Mouse (Mus musculus) liver, embryonic 14.5 days (tissue): Measurements from ENCODE around the gene Btbd9. TPM values are rescaled to one million over a fixed set of nuclear protein-coding genes. Genes with fewer than 3 reads are reported as not detected.

Experiments
- ATAC-seq: fragments of 200-750 bp; cut with Nextera tagmentation; 2 replicates; pipeline ENCODE4 v1.8.0; 2017; ENCODE audit warnings: moderate number of reproducible peaks, mild to moderate bottlenecking, moderate library complexity; ENCODE audit not compliant: insufficient read depth
- DNase-seq, 3 experiments: peaks; one replicate each; pipeline ENCODE4 v3.0.0-alpha.2; 2012 to 2013; ENCODE audit warnings: low read depth in 3 of 3, low spot score in 3 of 3
- H3K27ac ChIP-seq: fragments of 300-500 bp; sonication (generic); 2 replicates; pipeline ENCODE4 v1.5.1; 2014; ENCODE audit warnings: moderate library complexity, mild to moderate bottlenecking, control low read depth, inconsistent platforms
- H3K27me3 ChIP-seq: fragments of 300-500 bp; sonication (generic); 2 replicates; pipeline ENCODE4 v1.6.1; 2014; ENCODE audit warnings: mild to moderate bottlenecking, low read length, moderate library complexity; ENCODE audit not compliant: control insufficient read depth, insufficient read depth
- H3K36me3 ChIP-seq: fragments of 300-500 bp; sonication (generic); replicated peaks from 2 replicates; pipeline ENCODE4 v1.6.1; 2014; ENCODE audit warnings: low read depth; ENCODE audit not compliant: control insufficient read depth, insufficient read depth
- H3K4me1 ChIP-seq, 2 experiments: fragments of 200-500 bp in 1 of 2; fragments of 300-500 bp in 1 of 2; sonication (generic) in 1 of 2; replicated peaks; 2 replicates each; pipeline ENCODE4 v1.6.1; 2012 to 2014; ENCODE audit warnings: antibody characterized with exemption in 1 of 2, inconsistent platforms in 1 of 2, low read length in 1 of 2; ENCODE audit not compliant: control insufficient read depth in 2 of 2, insufficient read depth in 2 of 2
- H3K4me2 ChIP-seq: fragments of 300-500 bp; sonication (generic); 2 replicates; pipeline ENCODE4 v1.6.1; 2014; ENCODE audit warnings: low read depth, mild to moderate bottlenecking, control low read depth, moderate library complexity
- H3K4me3 ChIP-seq, 2 experiments: fragments of 200-500 bp in 1 of 2; fragments of 300-500 bp in 1 of 2; sonication (generic) in 1 of 2; 2 replicates each; pipeline ENCODE4 v1.5.1; 2012 to 2014; ENCODE audit warnings: low read depth in 2 of 2, low read length in 2 of 2, mild to moderate bottlenecking in 2 of 2, control low read depth in 1 of 2, inconsistent platforms in 1 of 2, moderate library complexity in 1 of 2; ENCODE audit not compliant: insufficient read depth in 1 of 2
- H3K9ac ChIP-seq: fragments of 300-500 bp; sonication (generic); replicated peaks from 2 replicates; pipeline ENCODE4 v1.6.1; 2014; ENCODE audit warnings: mild to moderate bottlenecking, control low read depth, moderate library complexity
- H3K9me3 ChIP-seq: fragments of 300-500 bp; sonication (generic); 2 replicates; pipeline ENCODE4 v1.6.1; 2016; ENCODE audit warnings: low read length, mixed read lengths; ENCODE audit not compliant: control insufficient read depth
- CTCF ChIP-seq: IDR thresholded peaks from 2 replicates; pipeline ENCODE4 v1.5.1; 2016; ENCODE audit warnings: antibody characterized with exemption, low read depth, control low read depth
- EP300 ChIP-seq: IDR thresholded peaks from 2 replicates; pipeline ENCODE4 v1.6.1; 2016; ENCODE audit warnings: antibody characterized with exemption, low read depth
- WGBS: fragments of 180-500 bp; shearing (Covaris S2); extraction: QIAGEN DNeasy Blood & Tissue Kit; methylation state at CpG from one replicate; pipeline ENCODE4 v1.1.7; 2014; ENCODE audit not compliant: insufficient replicate concordance; 5-methylcytosine and 5-hydroxymethylcytosine counted together
- polyA plus RNA-seq, 2 experiments: library from polyadenylated mRNA; depleted of rRNA in 1 of 2; stranded (reverse) in 1 of 2; unstranded in 1 of 2; fragments of >200 nt; fragmentation: Nextera tagmentation in 1 of 2; extraction: Ambion mirVana in 1 of 2; gene quantifications; 2 replicates each; pipeline versions ENCODE4 v1.2.1 to v1.2.3; 2012 to 2014

Btbd9 gene
- polyA plus RNA-seq, 2 experiments, result 2.7 to 9.6 TPM

GRCm38 (mm10) chr17:30331380-30331779, 244.9 kb downstream of the Btbd9 start:
- Histone ChIP-seq H3K9ac (no peak overlapping the region), H3K4me2 (no peak overlapping the region), H3K9me3 (no peaks in the 10 kb centered on the region), H3K27ac (no peak overlapping the region), H3K27me3 (no peaks in the 10 kb centered on the region), H3K36me3 (no peaks in the 10 kb centered on the region), H3K4me3 (no peak overlapping the region), H3K4me1 (peaks cover 0 to 5% of the 10 kb centered on the region in 2 experiments; a peak in 2 of 4 replicates)
- DNase-seq (no peak), ATAC-seq (no peak)
- TF ChIP-seq CTCF (no peak), EP300 (no peak)
- 67% methylated on average over 6 of the region's 6 CpGs for WGBS

DNA sequence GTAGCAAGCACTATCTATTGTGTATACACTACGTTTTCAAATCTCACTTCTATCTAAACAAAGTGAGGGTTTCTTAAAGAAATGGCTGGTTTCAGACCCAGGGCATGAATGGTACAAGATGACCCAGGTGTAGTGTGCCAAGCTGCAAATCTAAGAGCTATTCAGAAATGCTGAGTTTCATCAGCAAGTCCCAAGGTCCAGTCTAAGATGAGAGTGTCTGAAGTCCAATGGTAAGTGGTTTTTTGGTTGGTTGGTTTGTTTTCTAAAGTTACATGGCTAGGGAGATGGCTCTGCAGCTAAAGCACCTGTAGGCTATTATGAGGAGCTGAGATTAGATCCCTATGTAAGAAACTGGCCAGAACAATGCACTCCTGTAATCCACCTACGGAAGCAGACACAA, 246.8 kb downstream of the Btbd9 start:
- WGBS, result 63% methylated on average over 2 of the region's 2 CpGs
- no peaks in the 10 kb centered on the region for H3K27me3 ChIP-seq
- TF ChIP-seq CTCF (no peak), EP300 (no peak)
- H3K9me3 ChIP-seq, result no peaks in the 10 kb centered on the region
- H3K4me1 ChIP-seq, result no peaks in the 10 kb centered on the region
- no peak overlapping the region for H3K4me3 ChIP-seq
- ATAC-seq (no peak), DNase-seq (no peak)
- H3K27ac ChIP-seq, result no peak overlapping the region
- H3K36me3 ChIP-seq, result no peaks in the 10 kb centered on the region
- no peak overlapping the region for H3K4me2 ChIP-seq
- H3K9ac ChIP-seq, result no peak overlapping the region

DNA sequence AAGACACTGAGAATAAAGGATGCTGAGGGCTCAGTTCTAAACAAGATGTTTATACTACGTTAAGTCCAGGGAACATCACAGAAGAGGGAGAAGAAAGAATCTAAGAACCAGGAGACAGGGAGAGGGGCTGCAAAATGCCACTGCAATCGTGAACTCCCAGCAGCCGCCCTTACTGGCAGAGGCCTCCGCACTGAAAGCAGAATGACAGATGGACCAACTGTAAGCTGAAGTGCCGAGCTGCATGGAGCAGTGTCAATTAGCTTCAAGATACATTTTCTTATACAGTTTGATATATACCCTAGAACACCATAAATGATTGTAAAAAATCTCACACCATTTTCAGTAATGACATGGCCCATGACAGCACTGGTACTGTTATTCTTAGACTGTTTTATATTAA, 247.4 kb downstream of the Btbd9 start:
- H3K27me3 ChIP-seq, result no peaks in the 10 kb centered on the region
- no peak overlapping the region for H3K27ac ChIP-seq
- DNase-seq, result no peak
- no peak overlapping the region for H3K9ac ChIP-seq
- H3K4me2 ChIP-seq, result no peak overlapping the region
- H3K4me3 ChIP-seq, result no peak overlapping the region
- TF ChIP-seq CTCF, result no peak
- TF ChIP-seq EP300, result no peak
- WGBS, result 65% methylated on average over 5 of the region's 5 CpGs
- no peaks in the 10 kb centered on the region for H3K9me3 ChIP-seq
- no peak for ATAC-seq
- no peaks in the 10 kb centered on the region for H3K4me1 ChIP-seq
- H3K36me3 ChIP-seq, result no peaks in the 10 kb centered on the region

DNA sequence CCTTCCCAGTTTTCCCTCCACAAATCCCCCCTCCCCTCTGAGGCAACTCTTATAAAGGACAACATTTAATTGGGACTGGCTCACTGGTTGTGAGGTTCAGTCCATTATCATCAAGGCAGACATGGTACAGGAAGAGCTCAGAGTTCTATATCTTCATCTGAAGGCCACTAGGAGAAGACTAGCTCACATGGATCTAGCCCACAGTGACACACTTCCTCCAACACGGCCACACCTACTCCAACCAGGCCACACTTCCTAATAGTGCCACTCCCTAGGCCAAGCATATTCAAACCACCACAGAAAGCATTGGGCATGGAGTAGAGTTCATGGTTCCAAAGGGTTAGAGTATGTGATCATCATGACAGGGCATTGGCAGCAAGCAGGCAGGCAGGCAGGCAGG, 249.4 kb downstream of the Btbd9 start:
- H3K4me3 ChIP-seq, result no peak overlapping the region
- H3K27ac ChIP-seq, result no peak overlapping the region
- ATAC-seq, result no peak
- no peaks in the 10 kb centered on the region for H3K4me1 ChIP-seq
- H3K36me3 ChIP-seq, result no peaks in the 10 kb centered on the region
- H3K9me3 ChIP-seq, result no peaks in the 10 kb centered on the region
- no peak overlapping the region for H3K9ac ChIP-seq
- no peak overlapping the region for H3K4me2 ChIP-seq
- no peaks in the 10 kb centered on the region for H3K27me3 ChIP-seq
- no peak for DNase-seq
- no peak for TF ChIP-seq EP300
- no peak for TF ChIP-seq CTCF
- WGBS, result 18% methylated on average over 1 of the region's 1 CpGs

- Histone ChIP-seq H3K27ac (no peak overlapping the region), H3K4me1 (no peaks in the 10 kb centered on the region), H3K36me3 (no peaks in the 10 kb centered on the region), H3K9ac (no peak overlapping the region), H3K4me2 (no peak overlapping the region), H3K27me3 (no peaks in the 10 kb centered on the region), H3K9me3 (no peaks in the 10 kb centered on the region), H3K4me3 (no peak overlapping the region)
- DNase-seq (no peak), ATAC-seq (no peak)
- TF ChIP-seq EP300 (no peak), CTCF (no peak)
- 15% methylated on average over 1 of the region's 1 CpGs for WGBS
Measured at GRCm38 (mm10) chr17:30320301-30320700, 256.0 kb downstream of the Btbd9 start.
